8 mouse cellular contexts compared by ENCODE assay signal in genomic region chr1:39941237-39942179, GRCm38 (mm10). TPM values are rescaled to one million over a fixed set of nuclear protein-coding genes. Genes with fewer than 3 reads are reported as not detected.
DNase-seq lines count a peak whose midpoint lies in the region; ATAC-seq and TF ChIP-seq lines count a peak whose summit lies in the region.

No protein-coding gene starts in this region.

- no peaks in the 10 kb centered on the region for H3K27me3 ChIP-seq in heart, adult 2 months (ENCODE audit: control insufficient read depth, insufficient read depth, low read length)
- H3K27me3 ChIP-seq in hindbrain, postnatal 0 days (ENCODE audit: insufficient read depth, low read length) = no peaks in the 10 kb centered on the region

- no peak for TF ChIP-seq POLR2A in heart, adult 2 months (IDR thresholded peaks at IDR 0.05; ENCODE audit: insufficient read depth, low read depth, low read length)

- 0 out of 2 replicates have a peak, but pooled peaks have one; percentile 42 for TF ChIP-seq EP300 in heart, adult 2 months (IDR thresholded peaks at IDR 0.05; ENCODE audit: insufficient read depth, low read depth, low read length)

- H3K9me3 ChIP-seq in hindbrain, postnatal 0 days (ENCODE audit: low read length) = no peaks in the 10 kb centered on the region

- intact Hi-C loops in heart, adult 2 months (cut with DNase I) = loop anchor here (5.0 kb wide), 1 partner anchor 41 kb away; no protein-coding TSS in a partner anchor
- intact Hi-C loops in heart, postnatal 14 days (cut with DNase I) = no loop called here

- no peak overlapping the region for H3K4me3 ChIP-seq in heart, adult 2 months
- H3K4me3 ChIP-seq in hindbrain, postnatal 0 days (ENCODE audit: low read length) = no peak overlapping the region

- H3K4me2 ChIP-seq in hindbrain, postnatal 0 days (ENCODE audit: low read depth, low read length) = peak overlapping the region; percentile 39; the same call in 1 of the 2 replicates

- peak in 1 of 2 experiments; percentile 60 for DNase-seq in heart, adult 2 months
- no peak for DNase-seq in heart, postnatal 14 days
- DNase-seq in testis, postnatal 14 days (ENCODE audit: low spot score) = peak; percentile 39
- DNase-seq in testis, postnatal 10 days (ENCODE audit: low spot score) = no peak
- DNase-seq in hindbrain, postnatal 0 days (ENCODE audit: low spot score) = peak; percentile 72
- no peak for DNase-seq in urinary bladder, adult 2 months (ENCODE audit: low spot score)
- no peak for DNase-seq in gastrocnemius, postnatal 25 days
- DNase-seq in thymus, postnatal 4 days = no peak

- H3K36me3 ChIP-seq in heart, adult 2 months (ENCODE audit: control insufficient read depth, insufficient read depth, low read length) = peaks cover 35% of the 10 kb centered on the region
- no peaks in the 10 kb centered on the region for H3K36me3 ChIP-seq in hindbrain, postnatal 0 days (ENCODE audit: insufficient read depth, low read length)

- peaks cover 44% of the 10 kb centered on the region for H3K4me1 ChIP-seq in heart, adult 2 months (ENCODE audit: control insufficient read depth, insufficient read depth, low read length)
- peaks cover 66% of the 10 kb centered on the region for H3K4me1 ChIP-seq in hindbrain, postnatal 0 days (ENCODE audit: insufficient read depth, low read length)

- peak overlapping the region; percentile 54 for H3K27ac ChIP-seq in heart, adult 2 months
- peak overlapping the region; percentile 83 for H3K27ac ChIP-seq in hindbrain, postnatal 0 days

- H3K79me2 ChIP-seq in heart, adult 2 months (replicated peaks; ENCODE audit: control insufficient read depth, insufficient read depth, low read length) = peaks cover 6% of the 10 kb centered on the region

- ATAC-seq in hindbrain, postnatal 0 days = peak; percentile 65

- no peak for TF ChIP-seq CTCF in heart, adult 2 months (IDR thresholded peaks at IDR 0.05)
- TF ChIP-seq CTCF in hindbrain, postnatal 0 days (IDR thresholded peaks at IDR 0.05; ENCODE audit: low read depth) = no peak

- H3K9ac ChIP-seq in heart, adult 2 months (ENCODE audit: low read depth, low read length) = no peak overlapping the region
- no peak overlapping the region for H3K9ac ChIP-seq in hindbrain, postnatal 0 days (replicated peaks; ENCODE audit: low read length)

- WGBS in heart, adult 2 months = 39% methylated on average over 10 of the region's 10 CpGs
- WGBS in hindbrain, postnatal 0 days = 52% methylated on average over 10 of the region's 10 CpGs

RNA-seq across cellular contexts. Expression of gene Map4k4, which starts 40.8 kb away (rescaled TPM):
- 100 to 1,000 TPM; 129 to 134 TPM for total RNA-seq in heart, adult 2 months (2021)
- 85.2 and 133 TPM in 2 replicates for polyA plus RNA-seq in heart, adult 2 months (2012; rRNA removed)
- total RNA-seq in heart, postnatal 14 days (2021) = 100 to 1,000 TPM; 175 to 185 TPM
- total RNA-seq in hindbrain, postnatal 0 days (2014; rRNA removed) = 172 and 189 TPM in 2 replicates
- 32.4 and 34.1 TPM in 2 replicates for polyA plus RNA-seq in hindbrain, postnatal 0 days (2015; fragmentation: Nextera tagmentation; extraction: Ambion mirVana)
- polyA plus RNA-seq in urinary bladder, adult 2 months (2012; rRNA removed) = 56.1 and 64.9 TPM in 2 replicates
- total RNA-seq in gastrocnemius, postnatal 25 days (2021) = 10 to 100 TPM; 32.6 to 36.0 TPM

Comparison
In these comparisons a context has a peak if more than half of its experiments do, and no peak if none do; other contexts are left out.
1. DNase-seq: peak in testis, postnatal 14 days (single experiment) and hindbrain, postnatal 0 days (single experiment); none in heart, postnatal 14 days (0 of 2), testis, postnatal 10 days (single experiment), urinary bladder, adult 2 months (single experiment), gastrocnemius, postnatal 25 days (single experiment) and thymus, postnatal 4 days (single experiment).